Mouse (Mus musculus) embryonic facial prominence, embryonic 15.5 days (tissue): ENCODE results near the gene Mfap4. TPM values are rescaled to one million over a fixed set of nuclear protein-coding genes. Genes with fewer than 3 reads are reported as not detected.

Experiments
- ATAC-seq: fragments of 200-750 bp; cut with Nextera tagmentation; 2 replicates; pipeline ENCODE4 v1.8.0; 2017; ENCODE audit warnings: low read depth, moderate TSS enrichment; ENCODE audit not compliant: insufficient number of reproducible peaks, low FRiP score, low TSS enrichment
- H3K27ac ChIP-seq: fragments of 300-500 bp; sonication (generic); replicated peaks from 2 replicates; pipeline ENCODE4 v1.5.1; 2015; ENCODE audit warnings: mild to moderate bottlenecking, inconsistent platforms
- H3K27me3 ChIP-seq: fragments of 300-500 bp; sonication (generic); 2 replicates; pipeline ENCODE4 v1.6.1; 2015; ENCODE audit warnings: inconsistent platforms
- H3K36me3 ChIP-seq: fragments of 300-500 bp; sonication (generic); 2 replicates; pipeline ENCODE4 v1.6.1; 2015; ENCODE audit warnings: mild to moderate bottlenecking, inconsistent platforms
- H3K4me1 ChIP-seq: fragments of 300-500 bp; sonication (generic); 2 replicates; pipeline ENCODE4 v1.6.1; 2015; ENCODE audit warnings: inconsistent platforms
- H3K4me2 ChIP-seq: fragments of 300-500 bp; sonication (generic); replicated peaks from 2 replicates; pipeline ENCODE4 v1.6.1; 2015; ENCODE audit warnings: mild to moderate bottlenecking, inconsistent platforms
- H3K4me3 ChIP-seq: fragments of 300-500 bp; sonication (generic); replicated peaks from 2 replicates; pipeline ENCODE4 v1.5.1; 2015; ENCODE audit warnings: mild to moderate bottlenecking, inconsistent platforms
- H3K9ac ChIP-seq: fragments of 300-500 bp; sonication (generic); 2 replicates; pipeline ENCODE4 v1.6.1; 2015; ENCODE audit warnings: inconsistent platforms
- H3K9me3 ChIP-seq: fragments of 300-500 bp; sonication (generic); replicated peaks from 2 replicates; pipeline ENCODE4 v1.6.1; 2016; ENCODE audit warnings: inconsistent platforms
- WGBS: fragments of 180-500 bp; shearing (Covaris S2); methylation state at CpG from one replicate; pipeline ENCODE4 v1.1.7; 2015; 5-methylcytosine and 5-hydroxymethylcytosine counted together
- polyA plus RNA-seq: library from polyadenylated mRNA; unstranded; fragments of >200 nt; fragmentation: Nextera tagmentation; extraction: Ambion mirVana; gene quantifications from 2 replicates; pipeline ENCODE4 v1.2.1, GENCODE M21; 2015

The Mfap4 gene
- polyA plus RNA-seq, 1 experiment from 2014 or later, result 406 TPM

GRCm38 (mm10) chr11:61493525-61494128, 8.4 kb downstream of the Mfap4 start:
- Histone ChIP-seq H3K4me3 (peak overlapping the region; percentile 72), H3K27ac (peak overlapping the region; percentile 93), H3K27me3 (no peaks in the 10 kb centered on the region), H3K4me1 (peaks cover 40% of the 10 kb centered on the region), H3K36me3 (peaks cover 40% of the 10 kb centered on the region), H3K9me3 (no peaks in the 10 kb centered on the region), H3K9ac (peak overlapping the region; percentile 73), H3K4me2 (peak overlapping the region; percentile 85)
- WGBS, result under 1% methylated on average over 50 of the region's 50 CpGs
- ATAC-seq, result peak; percentile 31

GRCm38 (mm10) chr11:61494129-61494997, 9.1 kb downstream of the Mfap4 start, which contains the start of gene Mapk7:
TSS of gene Mapk7 (minus strand) at chr11:61494406.
- under 1% methylated on average over 62 of the region's 62 CpGs for WGBS
- H3K36me3 ChIP-seq, result peaks cover 32% of the 10 kb centered on the region
- H3K27ac ChIP-seq, result peak within 1 kb of the TSS; percentile 93
- H3K9me3 ChIP-seq, result no peaks in the 10 kb centered on the region
- peak within 1 kb of the TSS; percentile 73 for H3K9ac ChIP-seq
- peak; percentile 95 for ATAC-seq
- peaks cover 38% of the 10 kb centered on the region for H3K4me1 ChIP-seq
- H3K4me2 ChIP-seq, result peak within 1 kb of the TSS; percentile 85
- no peaks in the 10 kb centered on the region for H3K27me3 ChIP-seq
- H3K4me3 ChIP-seq, result peak within 1 kb of the TSS; percentile 72

- H3K27me3 ChIP-seq, result no peaks in the 10 kb centered on the region
- no peak overlapping the region for H3K4me2 ChIP-seq
- H3K9ac ChIP-seq, result no peak overlapping the region
- peaks cover 21% of the 10 kb centered on the region for H3K36me3 ChIP-seq
- no peak overlapping the region for H3K4me3 ChIP-seq
- H3K4me1 ChIP-seq, result peaks cover 27% of the 10 kb centered on the region
- ATAC-seq, result no peak
- WGBS, result 83% methylated on average over 2 of the region's 2 CpGs
- H3K27ac ChIP-seq, result peak overlapping the region; percentile 93; the same call in 1 of the 2 replicates
- H3K9me3 ChIP-seq, result no peaks in the 10 kb centered on the region
These were observed 10.3 kb downstream of the Mfap4 start for GRCm38 (mm10) chr11:61495528-61495927.

- Histone ChIP-seq H3K27me3 (no peaks in the 10 kb centered on the region), H3K9me3 (no peaks in the 10 kb centered on the region), H3K4me1 (peaks cover 16% of the 10 kb centered on the region), H3K4me3 (no peak overlapping the region), H3K4me2 (no peak overlapping the region), H3K9ac (no peak overlapping the region), H3K36me3 (0 out of 2 replicates have a peak, but pooled peaks cover 2% of the 10 kb centered on the region), H3K27ac (no peak overlapping the region)
- no peak for ATAC-seq
- WGBS, result 87% methylated on average over 1 of the region's 1 CpGs
These were observed 12.3 kb downstream of the Mfap4 start for GRCm38 (mm10) chr11:61497490-61497889.

GRCm38 (mm10) chr11:61498736-61499504, 13.7 kb downstream of the Mfap4 start:
- no peak for ATAC-seq
- Histone ChIP-seq H3K27ac (no peak overlapping the region), H3K36me3 (no peaks in the 10 kb centered on the region), H3K4me2 (no peak overlapping the region), H3K9ac (no peak overlapping the region), H3K27me3 (no peaks in the 10 kb centered on the region), H3K4me1 (peaks cover 6% of the 10 kb centered on the region; the same call in 1 of the 2 replicates), H3K9me3 (no peaks in the 10 kb centered on the region), H3K4me3 (no peak overlapping the region)
- 64% methylated on average over 6 of the region's 6 CpGs for WGBS

GRCm38 (mm10) chr11:61503933-61504332, 18.7 kb downstream of the Mfap4 start:
- Histone ChIP-seq H3K4me2 (peak overlapping the region; percentile 75; the same call in 1 of the 2 replicates), H3K4me1 (peaks cover 14% of the 10 kb centered on the region), H3K9me3 (no peaks in the 10 kb centered on the region), H3K36me3 (no peaks in the 10 kb centered on the region), H3K4me3 (no peak overlapping the region), H3K27me3 (no peaks in the 10 kb centered on the region), H3K27ac (no peak overlapping the region), H3K9ac (no peak overlapping the region)
- no peak for ATAC-seq
- 49% methylated on average over 8 of the region's 8 CpGs for WGBS

- peak within 1 kb of the TSS; percentile 75 for H3K4me2 ChIP-seq
- peak within 1 kb of the TSS; percentile 83 for H3K27ac ChIP-seq
- H3K9me3 ChIP-seq, result no peaks in the 10 kb centered on the region
- peak within 1 kb of the TSS; percentile 61 for H3K9ac ChIP-seq
- WGBS, result under 1% methylated on average over 39 of the region's 39 CpGs
- H3K36me3 ChIP-seq, result peaks cover 6% of the 10 kb centered on the region; the same call in 1 of the 2 replicates
- ATAC-seq, result peak; percentile 85
- H3K4me3 ChIP-seq, result peak within 1 kb of the TSS; percentile 67
- H3K27me3 ChIP-seq, result no peaks in the 10 kb centered on the region
- H3K4me1 ChIP-seq, result peaks cover 14% of the 10 kb centered on the region
These were observed 19.6 kb downstream of the Mfap4 start, which contains the start of gene B9d1 for GRCm38 (mm10) chr11:61504713-61505257. TSS of gene B9d1 (plus strand) at chr11:61505144.

- Histone ChIP-seq H3K27ac (no peak overlapping the region), H3K4me1 (no peaks in the 10 kb centered on the region), H3K4me3 (no peak overlapping the region), H3K9ac (no peak overlapping the region), H3K36me3 (peaks cover 39% of the 10 kb centered on the region), H3K4me2 (no peak overlapping the region), H3K27me3 (no peaks in the 10 kb centered on the region), H3K9me3 (no peaks in the 10 kb centered on the region)
- 35% methylated on average over 3 of the region's 3 CpGs for WGBS
- no peak for ATAC-seq
These were observed 29.7 kb downstream of the Mfap4 start for GRCm38 (mm10) chr11:61514953-61515352.

- Histone ChIP-seq H3K27ac (no peak overlapping the region), H3K4me2 (no peak overlapping the region), H3K9ac (no peak overlapping the region), H3K9me3 (no peaks in the 10 kb centered on the region), H3K36me3 (peaks cover 64% of the 10 kb centered on the region), H3K4me3 (no peak overlapping the region), H3K27me3 (no peaks in the 10 kb centered on the region), H3K4me1 (no peaks in the 10 kb centered on the region)
- 71% methylated on average over 1 of the region's 1 CpGs for WGBS
- ATAC-seq, result no peak
These were observed 32.7 kb downstream of the Mfap4 start for GRCm38 (mm10) chr11:61517971-61518370.

GRCm38 (mm10) chr11:61518871-61519270, 33.6 kb downstream of the Mfap4 start:
- Histone ChIP-seq H3K36me3 (peaks cover 64% of the 10 kb centered on the region), H3K27me3 (no peaks in the 10 kb centered on the region), H3K4me1 (no peaks in the 10 kb centered on the region), H3K9ac (no peak overlapping the region), H3K9me3 (no peaks in the 10 kb centered on the region), H3K4me3 (no peak overlapping the region), H3K27ac (no peak overlapping the region), H3K4me2 (no peak overlapping the region)
- 84% methylated on average over 3 of the region's 3 CpGs for WGBS
- no peak for ATAC-seq
